Mouse (Mus musculus): ENCODE results near the gene 1700061G19Rik.

1700061G19Rik gene

DNA sequence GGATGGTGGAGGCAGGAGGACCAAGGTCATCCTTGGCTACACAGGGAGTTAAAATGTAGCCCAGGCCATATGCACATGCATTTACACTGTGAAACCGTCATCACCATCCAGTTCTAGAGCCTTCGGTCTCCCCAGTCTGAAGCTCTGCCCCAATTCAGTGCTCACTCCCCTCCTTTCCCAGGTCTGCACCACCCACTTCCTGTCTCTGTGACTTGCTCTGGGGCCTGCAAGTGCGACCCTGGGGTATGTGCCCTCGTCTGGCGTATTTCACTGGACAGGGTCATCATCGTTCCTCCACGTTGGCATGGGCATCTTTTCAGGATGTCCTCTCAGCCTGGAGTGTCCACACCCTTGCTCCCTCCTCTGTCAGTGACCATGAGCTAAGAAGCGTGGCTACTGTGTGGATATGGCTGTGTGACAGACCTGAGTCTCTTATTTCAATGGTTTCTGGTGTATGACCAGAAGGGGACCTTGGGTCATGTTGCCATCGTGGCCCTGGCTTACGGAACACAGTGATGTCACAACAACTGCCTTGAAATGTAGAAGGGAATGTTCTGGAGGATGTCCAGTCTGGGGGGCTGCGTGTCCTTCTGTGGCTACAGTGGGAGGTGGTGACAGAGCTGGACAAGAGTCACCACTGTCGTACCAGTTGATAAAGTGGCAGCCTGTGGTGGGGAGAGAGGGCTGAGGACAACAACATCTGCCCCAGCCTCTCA is at the start of gene 1700061G19Rik:
TSS of gene 1700061G19Rik (plus strand) at position 542 of the 716 bp plus-strand sequence.
- no peak for DNase-seq (ENCODE audit: low read depth, low spot score)

DNA sequence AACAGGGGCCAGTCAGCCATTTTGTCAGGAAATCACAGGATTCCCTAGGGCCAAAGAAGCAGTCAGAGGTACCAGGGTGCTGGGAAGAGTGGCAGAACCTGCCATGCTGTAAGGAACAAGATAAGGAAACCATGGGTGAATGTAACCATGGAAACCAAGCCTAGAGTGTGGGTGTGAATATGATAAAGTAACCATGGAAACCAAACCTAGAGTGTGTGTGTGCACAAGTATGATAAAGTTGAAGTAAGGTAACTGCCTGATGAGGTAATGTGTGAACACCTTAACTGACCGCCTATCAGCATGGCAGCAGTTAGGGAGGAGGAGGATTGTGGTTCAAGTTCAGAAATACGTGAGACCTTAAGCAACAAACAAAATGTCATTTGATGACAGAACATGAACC is 48.6 kb upstream of the 1700061G19Rik start:
- DNase-seq (ENCODE audit: low read depth, low spot score) = no peak

DNA sequence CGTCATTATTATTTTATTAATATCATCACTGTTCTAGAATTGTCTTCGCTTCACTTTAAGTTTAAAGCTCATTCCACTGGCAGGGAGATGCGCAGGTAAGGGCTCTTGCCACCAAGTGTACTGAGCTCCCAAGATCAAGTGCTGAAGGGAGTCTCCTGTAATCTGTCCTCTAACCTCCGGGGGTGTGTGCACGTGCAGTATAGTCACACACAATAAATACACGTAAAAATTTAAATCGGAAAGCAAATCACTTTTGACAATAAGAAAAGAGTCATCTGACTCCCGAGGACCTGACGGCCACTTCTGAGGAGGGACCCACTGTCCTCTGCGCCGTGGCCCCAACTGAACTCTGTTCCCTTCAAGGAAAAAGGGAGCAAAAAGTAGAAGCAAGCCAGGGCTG is 46.1 kb upstream of the 1700061G19Rik start:
- no peak for DNase-seq (ENCODE audit: low read depth, low spot score)

DNA sequence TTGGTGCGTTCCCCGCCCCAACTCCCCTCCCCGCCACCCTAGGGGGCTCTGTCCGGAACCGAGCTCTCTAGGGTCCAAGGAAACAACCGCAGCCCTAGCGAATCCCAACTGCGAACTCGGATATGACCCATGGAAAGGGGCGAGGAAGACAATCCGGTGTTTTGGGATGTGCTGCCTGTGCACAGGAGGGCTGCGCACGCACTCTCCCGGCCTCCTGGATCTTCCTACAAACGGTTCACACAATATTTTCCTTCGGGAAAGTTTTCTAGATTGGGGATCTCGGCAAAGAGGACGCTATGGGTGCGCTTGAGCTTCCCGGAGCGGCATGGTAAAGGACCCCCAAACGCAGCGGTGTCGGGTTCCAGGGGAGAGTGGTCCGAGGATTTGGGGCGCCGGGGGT is 45.5 kb upstream of the 1700061G19Rik start:
- no peak for DNase-seq (ENCODE audit: low read depth, low spot score)

DNA sequence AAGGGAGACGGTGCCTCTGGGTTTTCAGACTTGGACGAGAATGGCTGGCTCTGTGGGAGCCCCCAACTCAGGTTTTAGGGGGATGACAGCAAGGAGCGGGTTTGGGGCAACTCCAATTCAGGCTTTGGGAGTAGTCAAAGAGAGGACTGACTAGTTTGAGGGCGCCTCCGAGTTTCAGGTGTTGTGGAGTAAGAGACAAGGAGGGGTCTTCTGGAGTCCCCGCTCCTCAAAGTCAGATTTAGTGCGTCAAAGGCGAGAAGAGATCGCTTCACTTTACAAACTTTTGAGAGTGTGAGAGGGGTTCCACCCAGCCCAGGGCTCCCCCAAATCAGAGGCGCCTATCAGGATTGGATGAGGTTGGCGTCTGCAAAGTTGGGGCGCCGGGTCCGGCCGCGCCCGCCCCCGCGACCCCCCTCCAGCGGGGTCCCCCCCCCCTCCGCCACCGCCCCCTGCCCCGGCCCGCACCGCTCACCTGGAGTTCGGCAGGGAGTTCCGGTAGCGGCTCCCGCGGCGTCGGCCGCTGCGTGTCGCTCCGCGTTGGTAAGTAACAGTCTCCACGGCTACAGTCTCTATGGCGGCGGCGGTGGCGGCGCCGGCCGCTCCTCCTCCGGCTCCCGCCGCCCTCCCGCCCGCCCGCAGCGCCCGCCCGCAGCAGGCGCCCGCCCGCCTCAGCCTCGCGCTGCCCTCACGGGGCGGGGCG is 44.7 kb upstream of the 1700061G19Rik start, which contains the start of gene Rfx2:
TSS of gene Rfx2 (minus strand) at position 603 of the 700 bp plus-strand sequence.
- no peak for DNase-seq (ENCODE audit: low read depth, low spot score)

DNA sequence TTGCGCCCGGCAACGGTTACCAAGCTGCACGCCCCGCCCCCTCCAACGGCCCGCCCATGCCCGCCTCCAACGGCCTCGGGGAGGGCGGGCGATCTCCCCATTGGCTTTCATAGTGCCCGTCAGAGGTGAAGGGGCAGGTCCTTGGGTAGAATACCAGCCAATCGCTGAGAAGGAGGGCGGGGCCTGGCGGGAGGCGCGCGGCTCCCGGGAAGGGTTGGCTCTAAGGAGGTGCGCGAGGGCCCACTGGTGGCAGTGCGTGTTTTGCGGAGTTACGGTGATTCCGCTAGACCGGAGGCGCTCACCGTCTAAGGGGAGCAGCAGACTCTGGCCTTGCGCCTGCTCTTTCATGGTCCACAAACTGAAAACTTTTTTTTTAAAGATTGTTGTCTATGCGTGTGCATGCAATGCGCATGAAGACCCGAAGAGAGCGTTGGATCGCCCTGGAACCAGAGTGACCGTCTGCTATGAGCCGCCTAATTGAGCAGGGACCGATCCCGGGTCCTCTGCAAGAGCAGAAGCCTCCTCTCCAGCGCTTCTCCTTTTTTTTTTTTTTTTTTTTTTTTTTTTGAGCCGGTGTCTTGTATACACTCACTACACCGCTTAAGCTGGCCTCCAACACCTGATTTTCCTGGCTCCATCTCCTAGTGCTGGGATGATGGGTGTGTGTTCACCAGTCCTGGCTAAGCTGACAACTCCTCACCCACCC is 44.0 kb upstream of the 1700061G19Rik start:
- DNase-seq (ENCODE audit: low read depth, low spot score) = peak; percentile 96

DNA sequence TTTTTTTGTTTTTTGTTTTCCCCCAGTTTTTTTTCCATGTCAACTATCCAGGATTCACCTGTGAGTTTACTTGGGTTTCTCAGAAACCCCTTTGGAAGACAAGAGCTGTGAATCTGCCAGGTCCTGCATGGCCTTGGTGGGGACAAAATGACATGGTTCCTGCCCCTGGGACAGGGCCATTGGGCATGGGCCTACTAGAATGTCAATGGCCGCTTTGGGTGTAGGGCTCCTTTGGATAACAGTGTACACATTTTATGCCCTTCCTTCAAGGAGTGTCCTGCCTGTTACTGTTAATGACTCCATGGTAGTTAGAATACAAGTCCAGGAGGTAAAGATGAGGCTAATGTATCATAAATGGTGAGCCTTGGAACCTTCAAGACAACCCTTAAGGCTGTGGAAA is 42.4 kb upstream of the 1700061G19Rik start:
- DNase-seq (ENCODE audit: low read depth, low spot score) = no peak

DNA sequence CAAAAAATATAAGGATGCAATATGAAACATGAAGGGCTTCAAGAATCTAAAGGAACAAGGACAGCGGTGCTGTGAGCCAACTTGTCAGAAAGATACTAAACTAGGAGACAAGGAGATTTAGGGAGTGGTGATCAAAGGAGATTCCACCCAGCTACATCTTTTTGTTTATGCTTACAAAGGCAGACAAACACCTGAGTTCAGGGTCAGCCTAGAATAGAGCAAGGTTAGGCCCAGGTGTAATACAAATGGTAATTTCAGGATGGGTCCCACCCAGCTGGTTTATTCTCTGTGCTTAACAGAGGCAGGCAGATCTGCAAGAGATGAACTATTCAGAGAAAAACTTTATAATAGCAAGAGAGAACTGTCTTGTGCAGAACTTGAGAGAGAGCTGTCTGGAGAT is 41.9 kb upstream of the 1700061G19Rik start:
- DNase-seq (ENCODE audit: low read depth, low spot score) = no peak

DNA sequence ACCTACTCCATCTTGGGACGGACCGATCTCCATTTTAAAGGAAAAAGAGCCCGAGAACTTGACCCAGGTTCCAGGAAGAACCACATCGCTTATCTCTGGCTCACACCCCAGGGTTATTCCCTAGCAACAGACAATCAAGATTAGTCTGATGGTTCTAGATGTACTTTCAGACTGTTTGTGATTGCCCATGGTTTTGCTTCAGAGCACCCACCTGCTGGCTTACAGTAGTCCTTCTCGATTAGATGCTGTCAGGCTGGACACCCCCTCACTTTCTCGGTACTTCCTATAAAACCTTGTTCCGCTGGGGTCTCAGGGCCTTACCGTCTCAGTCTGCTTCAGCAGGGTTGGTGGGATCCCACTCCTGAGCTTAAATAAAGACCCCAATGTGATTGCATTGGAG is 38.9 kb upstream of the 1700061G19Rik start:
- no peak for DNase-seq (ENCODE audit: low read depth, low spot score)

DNA sequence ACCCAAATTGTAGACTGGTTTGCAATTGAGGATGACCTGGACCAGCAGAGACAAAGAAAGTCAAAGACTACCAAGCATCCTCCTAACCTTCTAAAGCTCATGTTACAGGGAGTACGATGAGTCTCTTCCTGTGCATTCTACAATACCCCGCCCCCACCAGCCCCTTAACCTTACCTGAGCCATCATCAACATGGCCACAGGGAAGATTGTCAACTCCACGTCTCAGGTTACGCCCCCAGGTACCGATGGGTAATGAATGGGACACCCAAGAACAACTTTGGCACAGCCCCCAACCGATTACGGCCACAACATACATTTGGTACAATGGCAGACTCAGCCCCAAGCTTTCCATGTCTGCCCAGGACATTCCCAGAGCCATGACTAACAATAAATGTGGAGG is 34.8 kb upstream of the 1700061G19Rik start:
- no peak for DNase-seq (ENCODE audit: low read depth, low spot score)

DNA sequence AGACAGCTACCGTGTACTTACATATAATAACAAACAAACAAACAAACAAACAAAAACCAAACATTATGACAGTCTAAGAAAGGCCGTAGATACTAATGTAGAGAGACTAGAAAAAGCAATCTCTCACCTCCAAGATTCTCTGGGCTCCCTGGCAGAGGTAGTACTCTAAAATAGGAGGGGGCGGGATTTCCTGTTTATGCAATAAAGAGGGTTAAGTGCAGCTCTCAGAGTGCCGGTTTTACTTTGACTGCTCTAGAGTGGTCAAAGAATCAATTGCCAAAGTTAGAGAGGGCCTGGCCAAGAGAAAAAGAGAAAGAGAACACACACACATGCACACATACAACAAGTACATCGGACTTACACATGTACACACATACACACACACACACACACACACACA is 33.1 kb upstream of the 1700061G19Rik start:
- DNase-seq (ENCODE audit: low read depth, low spot score) = no peak

DNA sequence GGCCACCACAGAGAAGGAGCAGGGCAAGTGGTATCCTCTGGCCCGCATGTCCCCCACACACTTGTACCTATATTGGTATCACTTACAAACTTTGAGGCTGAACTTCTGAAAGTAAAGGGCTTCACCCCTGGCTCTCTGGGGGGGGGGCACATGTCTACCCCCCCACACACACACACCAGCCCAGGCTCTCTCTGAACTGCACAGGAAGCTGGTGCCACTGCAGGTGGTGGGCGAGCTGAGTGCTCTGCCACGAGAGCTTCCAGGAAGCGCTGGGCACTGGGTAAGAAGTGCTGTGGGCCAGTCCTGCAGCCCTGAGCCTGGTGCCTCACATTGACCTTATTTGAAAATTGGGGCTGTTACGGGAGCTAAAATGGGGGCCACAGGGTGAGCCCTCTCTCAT is 31.6 kb upstream of the 1700061G19Rik start:
- DNase-seq (ENCODE audit: low read depth, low spot score) = no peak

DNA sequence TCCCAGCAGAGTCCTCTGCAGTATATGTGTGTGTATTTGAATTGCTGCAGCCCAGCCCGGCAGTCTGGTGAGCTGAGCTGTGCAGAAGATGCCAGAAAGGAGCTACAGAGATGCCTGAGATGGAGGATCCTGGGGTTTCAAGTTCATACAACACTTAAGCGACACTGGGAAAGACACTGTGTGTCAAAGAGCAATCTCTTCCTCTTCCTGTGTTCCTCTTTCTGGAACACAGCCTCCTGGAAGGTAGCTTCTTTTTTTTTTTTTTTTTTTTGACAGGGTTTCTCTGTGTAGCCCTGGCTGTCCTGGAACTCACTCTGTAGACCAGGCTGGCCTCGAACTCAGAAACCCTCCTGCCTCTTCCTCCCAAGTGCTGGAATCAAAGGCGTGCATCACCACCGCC is 26.5 kb upstream of the 1700061G19Rik start:
- DNase-seq (ENCODE audit: low read depth, low spot score) = no peak

DNA sequence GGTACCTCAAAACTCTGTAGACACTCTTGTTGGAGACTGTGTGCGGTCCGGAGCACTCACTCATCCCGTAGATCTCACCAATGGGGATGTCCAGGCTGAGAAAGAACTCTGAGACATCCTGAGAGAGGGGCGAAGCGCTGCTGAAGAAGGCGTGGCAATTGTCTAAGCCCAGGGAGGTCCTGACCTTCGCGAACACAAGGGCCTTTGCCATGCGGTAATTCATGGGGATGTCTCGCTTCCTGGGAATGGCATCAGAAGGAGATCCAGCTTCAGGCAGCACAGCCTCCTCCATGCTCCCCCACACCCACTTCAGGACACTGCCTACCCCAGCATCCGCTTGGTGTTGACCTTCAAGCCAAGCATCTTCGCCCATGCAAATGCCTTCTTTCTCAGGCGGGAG is 25.6 kb upstream of the 1700061G19Rik start:
- no peak for DNase-seq (ENCODE audit: low read depth, low spot score)

DNA sequence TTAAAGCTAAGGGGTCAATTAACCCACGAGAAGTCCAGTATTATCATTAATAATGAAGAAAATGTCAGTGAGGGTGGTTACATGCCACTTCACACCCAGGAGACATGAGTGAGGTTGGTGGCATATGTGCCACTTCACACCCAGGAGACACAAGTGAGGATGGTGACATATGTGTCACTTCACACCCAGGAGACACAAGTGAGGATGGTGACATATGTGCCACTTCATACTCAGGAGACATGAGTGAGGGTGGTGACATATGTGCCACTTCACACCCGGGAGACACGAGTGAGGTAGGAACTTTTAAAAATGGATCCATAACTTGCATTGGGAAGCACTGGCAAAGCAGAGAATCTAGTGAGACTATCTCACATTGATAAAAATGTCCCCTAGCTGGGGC is 24.1 kb upstream of the 1700061G19Rik start:
- DNase-seq (ENCODE audit: low read depth, low spot score) = no peak

DNA sequence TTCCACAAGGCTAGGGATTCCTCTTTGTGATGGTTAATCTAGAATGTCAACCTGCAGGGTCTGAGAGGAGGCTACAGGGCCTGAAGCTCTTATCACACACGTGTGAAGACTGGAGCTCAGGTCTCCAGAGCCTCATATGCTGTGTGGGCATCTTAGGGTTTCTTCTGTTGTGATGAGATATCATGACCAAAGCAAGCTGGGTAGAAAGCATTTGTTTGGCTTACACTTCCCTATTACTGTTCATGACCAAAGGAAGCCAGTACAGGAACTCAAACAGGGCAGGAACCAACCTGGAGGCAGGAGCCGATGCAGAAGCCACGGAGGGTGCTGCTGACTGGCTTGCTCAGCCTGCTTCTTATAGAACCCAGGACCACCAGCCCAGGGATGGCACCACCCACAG is 19.9 kb upstream of the 1700061G19Rik start:
- DNase-seq (ENCODE audit: low read depth, low spot score) = no peak

DNA sequence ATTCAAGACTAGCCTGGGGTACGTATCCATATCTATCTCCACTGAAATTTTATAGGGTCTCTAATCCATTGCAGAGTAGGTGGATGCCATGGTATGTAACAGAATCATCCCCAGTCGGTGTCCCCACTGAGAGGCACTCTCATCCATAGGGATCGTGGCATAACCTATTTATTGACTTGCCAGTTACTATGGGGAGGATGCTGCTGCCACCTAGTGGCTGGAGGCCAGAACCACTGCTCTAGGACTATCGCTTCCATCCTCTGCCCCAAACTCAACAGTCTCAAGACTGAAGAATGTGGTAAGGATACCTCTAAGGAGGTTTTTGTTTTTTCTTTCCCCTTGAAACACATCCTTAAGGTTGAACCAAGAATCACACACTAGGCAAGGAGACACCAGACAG is 17.1 kb upstream of the 1700061G19Rik start:
- peak; percentile 43 for DNase-seq (ENCODE audit: low read depth, low spot score)

DNA sequence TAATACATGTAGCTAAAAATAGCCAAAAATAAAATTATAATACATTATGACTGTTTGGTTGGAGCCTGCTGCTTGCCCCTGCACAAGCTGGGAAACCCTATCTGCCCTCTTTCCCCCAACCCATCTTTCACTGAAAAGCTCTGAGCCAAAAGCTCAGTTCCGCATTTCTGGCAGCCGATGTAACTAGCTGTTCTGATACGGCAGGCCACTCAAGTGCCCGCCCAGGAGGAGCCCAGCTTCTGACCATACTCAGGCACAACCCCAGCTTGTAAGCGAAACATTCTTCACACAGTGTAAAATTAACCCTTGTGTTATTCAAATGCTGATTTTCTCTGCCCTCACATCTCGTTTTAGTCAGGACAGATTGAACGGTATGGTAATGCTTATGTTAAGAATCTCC is 16.4 kb upstream of the 1700061G19Rik start:
- no peak for DNase-seq (ENCODE audit: low read depth, low spot score)

DNA sequence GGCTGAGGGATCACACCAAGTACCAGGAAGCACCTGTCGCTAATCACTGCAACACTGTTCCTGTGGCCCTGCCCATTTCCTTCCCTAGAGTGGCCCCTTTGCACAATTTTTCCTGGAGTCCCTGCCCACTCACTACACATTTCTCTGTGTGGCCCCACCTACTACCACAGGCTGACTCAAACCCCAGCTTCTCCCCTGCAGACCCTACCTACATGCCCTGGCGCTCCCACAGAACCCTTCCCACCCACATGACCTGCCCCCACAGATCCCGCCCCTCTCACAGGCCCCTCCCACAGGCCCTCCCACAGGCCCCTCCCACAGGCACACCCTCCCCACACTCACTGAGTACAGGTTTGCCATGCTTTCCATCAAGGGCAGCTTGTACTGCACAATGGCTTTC is 14.1 kb upstream of the 1700061G19Rik start:
- DNase-seq (ENCODE audit: low read depth, low spot score) = no peak

DNA sequence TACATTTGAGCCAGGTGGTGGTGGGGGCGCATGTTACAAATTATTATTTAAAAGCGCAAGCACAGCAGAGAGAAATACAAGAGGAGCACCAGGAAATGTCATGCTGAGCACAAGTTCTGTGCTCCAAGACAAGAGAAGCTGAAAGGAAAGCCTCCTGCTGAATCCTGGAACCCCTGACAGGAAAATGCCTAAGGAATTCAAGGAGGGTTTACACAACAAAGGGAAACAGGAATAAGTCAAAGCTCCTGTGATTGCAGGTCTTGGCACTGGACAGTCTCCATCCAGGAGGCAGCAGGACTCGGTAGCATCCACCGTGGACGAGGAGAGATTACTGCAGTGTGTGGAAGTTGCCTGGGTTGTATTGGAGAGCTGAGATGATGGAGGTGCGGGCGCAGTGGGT is 9.2 kb upstream of the 1700061G19Rik start:
- no peak for DNase-seq (ENCODE audit: low read depth, low spot score)

DNA sequence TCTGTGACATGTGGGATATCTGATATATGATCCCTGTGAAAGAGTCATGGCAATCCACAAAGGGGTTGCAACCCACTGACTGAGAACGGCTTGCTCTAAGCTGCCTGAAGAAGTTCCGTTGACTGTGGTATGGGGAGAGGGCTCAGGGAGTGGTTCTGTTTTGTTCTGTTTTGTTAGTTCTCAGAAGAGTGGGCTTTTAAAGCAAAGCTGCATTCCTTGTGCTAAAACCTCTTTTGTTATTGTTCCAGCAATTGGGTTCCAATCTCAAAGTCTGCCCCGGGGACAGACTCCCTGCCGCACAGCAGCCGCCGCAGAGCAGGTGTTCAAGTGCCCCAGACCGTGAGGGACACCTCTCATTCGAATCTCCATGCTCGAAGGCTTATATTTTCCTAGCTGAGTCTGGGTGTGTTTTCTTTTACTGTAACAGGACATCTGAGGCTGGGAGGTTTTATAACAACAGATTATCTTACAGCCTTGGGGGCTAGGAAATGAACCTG is 5.7 kb upstream of the 1700061G19Rik start:
- no peak for DNase-seq (ENCODE audit: low read depth, low spot score)

DNA sequence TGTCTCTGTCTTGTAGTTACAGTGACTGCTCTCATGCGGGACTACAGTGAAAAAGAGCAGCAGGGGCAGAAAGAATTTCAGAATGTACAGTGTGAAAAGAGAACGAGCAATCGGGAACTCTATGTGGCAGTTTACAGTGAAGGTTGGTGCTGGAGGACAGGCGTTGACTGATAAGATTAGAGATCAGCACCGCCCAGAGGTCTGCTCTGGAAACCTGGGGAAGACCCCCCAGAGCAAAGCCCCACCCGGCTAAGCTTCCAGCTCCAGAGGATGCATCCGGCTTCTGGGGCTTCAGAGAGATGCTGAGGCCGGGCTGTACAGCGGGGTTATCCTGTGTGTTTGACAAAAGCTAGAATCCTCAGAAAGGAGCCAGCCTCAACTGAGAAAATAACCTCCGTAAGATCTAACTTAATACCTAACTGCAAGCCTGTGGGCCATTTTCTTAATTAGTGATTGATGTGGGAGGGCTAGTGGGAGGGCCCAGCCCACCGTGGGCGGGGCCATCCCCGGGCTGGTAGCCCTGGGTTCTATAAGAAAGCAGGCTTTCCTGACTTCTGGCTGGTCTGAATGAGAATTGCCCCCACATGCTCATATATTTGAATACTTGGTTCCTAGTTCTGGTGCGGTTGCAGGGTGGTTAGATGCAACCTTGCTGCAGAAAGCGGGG is 4.9 kb upstream of the 1700061G19Rik start:
- no peak for DNase-seq (ENCODE audit: low read depth, low spot score)
